Mouse (Mus musculus): ENCODE measurements around the gene Lmntd2. TPM values are rescaled to one million over a fixed set of nuclear protein-coding genes. Genes with fewer than 3 reads are reported as not detected.

Gene Lmntd2
- polyA plus RNA-seq, 1 experiment from 2014 or later, result 2.5 TPM

DNA sequence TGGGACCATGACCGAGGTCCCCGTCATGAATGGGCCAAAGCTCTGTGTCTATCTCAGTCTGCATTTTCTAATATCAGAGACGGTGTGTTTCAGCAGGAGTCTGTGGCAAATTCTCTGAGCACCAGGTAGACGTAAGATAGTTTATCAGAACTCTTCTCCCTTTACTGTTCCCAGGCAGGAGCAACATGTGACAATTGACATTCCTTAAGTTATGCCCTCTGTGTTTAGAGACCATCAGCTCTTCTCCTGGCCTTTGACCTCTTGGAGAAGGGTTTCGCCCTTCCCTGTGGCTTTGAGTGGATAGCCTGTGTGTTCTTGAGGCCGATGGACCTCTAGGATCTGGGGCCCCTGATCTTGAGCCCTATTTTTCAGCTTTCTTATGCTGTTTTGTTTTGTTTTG is 15.8 kb upstream of the Lmntd2 start:
- Histone ChIP-seq H3K27me3 (ENCODE audit: control insufficient read depth, insufficient read depth, low read length) (no peaks in the 10 kb centered on the region), H3K9ac (replicated peaks; ENCODE audit: low read length) (peak overlapping the region; percentile 98), H3K27ac (replicated peaks; ENCODE audit: low read depth, low read length) (no peak overlapping the region), H3K9me3 (replicated peaks; ENCODE audit: control insufficient read depth, low read length) (no peaks in the 10 kb centered on the region), H3K4me3 (ENCODE audit: low read depth, low read length) (peak overlapping the region; percentile 100), H3K4me1 (ENCODE audit: control insufficient read depth, insufficient read depth, low read length) (no peaks in the 10 kb centered on the region), H3K4me2 (ENCODE audit: low read depth, low read length) (peak overlapping the region; percentile 89), H3K36me3 (replicated peaks; ENCODE audit: control insufficient read depth, insufficient read depth, low read depth, low read length) (peaks cover 11% of the 10 kb centered on the region)
- ATAC-seq (replicated peaks; ENCODE audit: insufficient number of reproducible peaks, low FRiP score, low TSS enrichment, low read depth) (no peak), DNase-seq (ENCODE audit: low spot score) (no peak)
- WGBS, result 50% methylated on average over 6 of the region's 6 CpGs

DNA sequence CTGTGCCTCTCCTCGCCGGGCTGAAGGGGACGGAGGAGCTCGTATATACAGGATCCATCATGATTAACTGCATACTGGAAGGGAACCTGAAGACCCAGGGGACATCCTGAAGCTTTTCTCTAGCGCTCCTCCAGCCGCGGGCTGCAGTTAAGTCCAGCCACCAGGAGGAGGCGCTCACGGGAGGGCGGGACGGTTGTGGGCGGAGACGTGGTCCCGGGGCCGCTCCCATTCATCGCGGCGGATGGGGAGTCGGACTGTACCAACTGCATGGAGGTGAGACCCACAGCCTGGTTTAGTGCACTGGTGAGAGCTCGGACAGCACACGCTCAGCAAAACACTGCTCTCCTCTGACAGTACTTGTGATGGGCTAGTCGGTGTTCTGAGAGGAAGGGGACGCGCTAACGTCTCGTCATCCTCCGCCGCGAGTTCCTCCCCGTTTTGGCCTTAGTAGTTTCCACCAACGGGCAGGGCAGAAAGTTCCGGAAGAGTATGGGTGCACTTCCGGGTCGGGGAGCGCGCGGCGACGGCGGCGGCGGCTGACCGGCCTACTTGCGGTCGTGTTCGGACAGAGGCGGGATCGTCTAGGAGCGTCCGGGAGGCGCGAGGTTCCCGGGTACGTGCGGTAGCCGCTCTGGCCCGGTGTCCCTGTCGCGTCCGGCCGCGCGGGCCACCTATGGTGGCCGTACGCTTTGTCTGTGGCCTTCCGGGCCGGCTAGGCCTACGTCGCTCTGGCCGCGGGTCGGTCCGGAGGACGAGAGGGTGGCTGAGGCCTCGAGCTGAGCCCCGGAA is 14.6 kb upstream of the Lmntd2 start, which contains the start of gene Phrf1:
Phrf1 (plus strand) TSS at position 506 of the 789 bp plus-strand sequence.
- no peaks in the 10 kb centered on the region for H3K27me3 ChIP-seq (ENCODE audit: control insufficient read depth, insufficient read depth, low read length)
- H3K36me3 ChIP-seq (replicated peaks; ENCODE audit: control insufficient read depth, insufficient read depth, low read depth, low read length), result peaks cover 9% of the 10 kb centered on the region
- H3K9me3 ChIP-seq (replicated peaks; ENCODE audit: control insufficient read depth, low read length), result no peaks in the 10 kb centered on the region
- DNase-seq (ENCODE audit: low spot score), result peak; percentile 92
- H3K4me1 ChIP-seq (ENCODE audit: control insufficient read depth, insufficient read depth, low read length), result no peaks in the 10 kb centered on the region
- peak within 1 kb of the TSS; percentile 100 for H3K4me3 ChIP-seq (ENCODE audit: low read depth, low read length)
- H3K27ac ChIP-seq (replicated peaks; ENCODE audit: low read depth, low read length), result peak within 1 kb of the TSS; percentile 75
- ATAC-seq (replicated peaks; ENCODE audit: insufficient number of reproducible peaks, low FRiP score, low TSS enrichment, low read depth), result peak; percentile 89
- peak within 1 kb of the TSS; percentile 89 for H3K4me2 ChIP-seq (ENCODE audit: low read depth, low read length)
- peak within 1 kb of the TSS; percentile 98 for H3K9ac ChIP-seq (replicated peaks; ENCODE audit: low read length)
- WGBS, result under 1% methylated on average over 76 of the region's 76 CpGs

DNA sequence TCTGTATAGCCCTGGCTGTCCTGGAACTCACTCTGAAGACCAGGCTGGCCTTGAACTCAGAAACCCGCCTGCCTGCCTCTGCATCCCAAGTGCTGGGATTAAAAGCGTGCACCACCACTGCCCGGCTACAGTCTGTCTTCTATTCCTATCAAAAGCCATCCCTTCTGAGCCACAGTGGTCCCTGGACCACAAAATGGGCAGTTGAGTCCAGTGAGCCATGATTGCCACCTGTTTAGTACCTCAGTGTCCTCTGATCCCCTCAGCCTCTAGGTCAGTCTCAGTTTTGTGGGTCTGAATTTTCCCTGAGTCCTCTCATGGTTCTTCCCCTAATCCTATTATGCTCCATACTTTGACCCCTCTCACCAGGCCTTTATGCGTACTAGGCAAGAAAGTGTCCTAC is 13.9 kb upstream of the Lmntd2 start:
- no peaks in the 10 kb centered on the region for H3K27me3 ChIP-seq (ENCODE audit: control insufficient read depth, insufficient read depth, low read length)
- H3K27ac ChIP-seq (replicated peaks; ENCODE audit: low read depth, low read length), result no peak overlapping the region
- peaks cover 7% of the 10 kb centered on the region for H3K36me3 ChIP-seq (replicated peaks; ENCODE audit: control insufficient read depth, insufficient read depth, low read depth, low read length)
- no peaks in the 10 kb centered on the region for H3K9me3 ChIP-seq (replicated peaks; ENCODE audit: control insufficient read depth, low read length)
- H3K4me1 ChIP-seq (ENCODE audit: control insufficient read depth, insufficient read depth, low read length), result no peaks in the 10 kb centered on the region
- no peak overlapping the region for H3K9ac ChIP-seq (replicated peaks; ENCODE audit: low read length)
- H3K4me2 ChIP-seq (ENCODE audit: low read depth, low read length), result no peak overlapping the region
- no peak for DNase-seq (ENCODE audit: low spot score)
- WGBS, result 72% methylated on average over 4 of the region's 4 CpGs
- ATAC-seq (replicated peaks; ENCODE audit: insufficient number of reproducible peaks, low FRiP score, low TSS enrichment, low read depth), result no peak
- no peak overlapping the region for H3K4me3 ChIP-seq (ENCODE audit: low read depth, low read length)

DNA sequence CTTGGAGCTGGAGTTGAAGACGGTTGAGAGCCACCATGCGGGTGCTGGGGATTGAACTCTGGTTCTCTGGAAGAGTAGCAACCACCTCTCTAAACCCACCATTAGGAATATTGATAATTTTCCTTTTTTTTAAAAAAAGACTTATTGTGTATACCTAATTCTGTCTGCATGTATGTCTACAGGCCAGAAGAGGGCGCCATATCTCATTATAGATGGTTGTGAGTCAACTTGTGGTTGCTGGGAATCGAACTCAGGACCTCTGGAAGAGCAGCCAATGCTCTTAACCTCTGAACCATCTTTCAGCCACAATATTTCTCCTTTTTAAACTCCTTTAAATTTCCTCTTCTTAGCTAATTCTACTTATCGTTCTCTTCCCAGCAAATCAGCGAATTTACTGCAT is 12.7 kb upstream of the Lmntd2 start:
- H3K27me3 ChIP-seq (ENCODE audit: control insufficient read depth, insufficient read depth, low read length), result no peaks in the 10 kb centered on the region
- WGBS, result 79% methylated on average over 6 of the region's 6 CpGs
- no peaks in the 10 kb centered on the region; the same call in 1 of the 2 replicates for H3K36me3 ChIP-seq (replicated peaks; ENCODE audit: control insufficient read depth, insufficient read depth, low read depth, low read length)
- H3K4me1 ChIP-seq (ENCODE audit: control insufficient read depth, insufficient read depth, low read length), result peaks cover 6% of the 10 kb centered on the region; the same call in 1 of the 2 replicates
- H3K27ac ChIP-seq (replicated peaks; ENCODE audit: low read depth, low read length), result no peak overlapping the region
- no peaks in the 10 kb centered on the region for H3K9me3 ChIP-seq (replicated peaks; ENCODE audit: control insufficient read depth, low read length)
- no peak overlapping the region for H3K9ac ChIP-seq (replicated peaks; ENCODE audit: low read length)
- ATAC-seq (replicated peaks; ENCODE audit: insufficient number of reproducible peaks, low FRiP score, low TSS enrichment, low read depth) (no peak), DNase-seq (ENCODE audit: low spot score) (no peak)
- no peak overlapping the region for H3K4me3 ChIP-seq (ENCODE audit: low read depth, low read length)
- no peak overlapping the region for H3K4me2 ChIP-seq (ENCODE audit: low read depth, low read length)

DNA sequence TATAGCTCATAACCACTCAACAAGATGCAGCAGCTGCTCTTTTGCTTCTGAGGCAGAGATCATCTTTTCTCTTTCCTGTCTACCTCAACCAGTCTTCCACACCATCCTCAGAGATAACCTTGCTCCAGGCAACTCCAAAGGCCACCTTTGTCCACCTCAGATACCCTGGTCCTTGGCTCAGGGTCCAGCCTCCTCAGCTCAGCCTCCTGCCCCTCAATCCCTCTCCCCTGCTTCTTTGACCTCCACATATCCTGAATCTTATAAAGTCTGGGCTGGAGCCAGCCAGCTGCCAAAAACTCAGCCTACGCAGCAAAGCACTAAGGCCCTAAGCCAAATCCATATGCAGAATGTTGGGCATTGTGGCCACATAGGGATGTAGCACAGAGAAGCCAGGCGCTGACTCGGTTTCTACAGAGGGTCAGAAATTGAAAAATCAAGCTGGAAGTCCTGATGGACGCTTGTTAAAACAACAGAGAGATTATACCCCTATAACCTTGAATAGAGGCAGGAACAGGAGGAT is 8.9 kb upstream of the Lmntd2 start:
- peaks cover 6% of the 10 kb centered on the region; the same call in 1 of the 2 replicates for H3K4me1 ChIP-seq (ENCODE audit: control insufficient read depth, insufficient read depth, low read length)
- H3K27me3 ChIP-seq (ENCODE audit: control insufficient read depth, insufficient read depth, low read length), result no peaks in the 10 kb centered on the region
- ATAC-seq (replicated peaks; ENCODE audit: insufficient number of reproducible peaks, low FRiP score, low TSS enrichment, low read depth) (no peak), DNase-seq (ENCODE audit: low spot score) (no peak)
- 0 out of 2 replicates have a peak overlapping the region, but pooled peaks have one; percentile 59 for H3K27ac ChIP-seq (replicated peaks; ENCODE audit: low read depth, low read length)
- no peak overlapping the region for H3K4me2 ChIP-seq (ENCODE audit: low read depth, low read length)
- no peak overlapping the region; the same call in 1 of the 2 replicates for H3K9ac ChIP-seq (replicated peaks; ENCODE audit: low read length)
- WGBS, result 89% methylated on average over 4 of the region's 4 CpGs
- no peaks in the 10 kb centered on the region for H3K36me3 ChIP-seq (replicated peaks; ENCODE audit: control insufficient read depth, insufficient read depth, low read depth, low read length)
- H3K4me3 ChIP-seq (ENCODE audit: low read depth, low read length), result no peak overlapping the region
- H3K9me3 ChIP-seq (replicated peaks; ENCODE audit: control insufficient read depth, low read length), result no peaks in the 10 kb centered on the region

DNA sequence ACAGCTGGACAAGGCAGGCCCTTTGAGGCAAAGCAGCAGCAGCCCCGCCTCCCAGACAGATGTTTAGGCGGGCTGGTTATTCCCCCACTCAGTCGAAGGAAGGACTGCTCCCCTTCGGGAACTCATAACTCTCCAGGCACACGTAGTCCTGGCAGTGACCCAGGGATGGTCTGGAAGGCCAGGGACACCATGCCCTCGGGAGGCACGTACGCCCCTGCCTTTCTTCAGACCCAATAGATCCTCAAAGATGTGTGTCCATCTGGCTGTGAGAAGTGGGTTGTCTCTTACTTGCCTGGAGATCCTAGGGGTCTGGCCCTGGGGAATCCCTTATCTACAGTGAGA is 8.2 kb upstream of the Lmntd2 start:
- 14% methylated on average over 8 of the region's 8 CpGs for WGBS
- DNase-seq (ENCODE audit: low spot score) (no peak), ATAC-seq (replicated peaks; ENCODE audit: insufficient number of reproducible peaks, low FRiP score, low TSS enrichment, low read depth) (0 out of 2 replicates have a peak, but pooled peaks have one; percentile 1)
- no peaks in the 10 kb centered on the region for H3K36me3 ChIP-seq (replicated peaks; ENCODE audit: control insufficient read depth, insufficient read depth, low read depth, low read length)
- peak overlapping the region; percentile 54 for H3K4me2 ChIP-seq (ENCODE audit: low read depth, low read length)
- no peaks in the 10 kb centered on the region for H3K9me3 ChIP-seq (replicated peaks; ENCODE audit: control insufficient read depth, low read length)
- peak overlapping the region; percentile 59 for H3K27ac ChIP-seq (replicated peaks; ENCODE audit: low read depth, low read length)
- H3K9ac ChIP-seq (replicated peaks; ENCODE audit: low read length), result peak overlapping the region; percentile 54
- H3K4me1 ChIP-seq (ENCODE audit: control insufficient read depth, insufficient read depth, low read length), result peaks cover 6% of the 10 kb centered on the region; the same call in 1 of the 2 replicates
- peak overlapping the region; percentile 22 for H3K4me3 ChIP-seq (ENCODE audit: low read depth, low read length)
- no peaks in the 10 kb centered on the region for H3K27me3 ChIP-seq (ENCODE audit: control insufficient read depth, insufficient read depth, low read length)

DNA sequence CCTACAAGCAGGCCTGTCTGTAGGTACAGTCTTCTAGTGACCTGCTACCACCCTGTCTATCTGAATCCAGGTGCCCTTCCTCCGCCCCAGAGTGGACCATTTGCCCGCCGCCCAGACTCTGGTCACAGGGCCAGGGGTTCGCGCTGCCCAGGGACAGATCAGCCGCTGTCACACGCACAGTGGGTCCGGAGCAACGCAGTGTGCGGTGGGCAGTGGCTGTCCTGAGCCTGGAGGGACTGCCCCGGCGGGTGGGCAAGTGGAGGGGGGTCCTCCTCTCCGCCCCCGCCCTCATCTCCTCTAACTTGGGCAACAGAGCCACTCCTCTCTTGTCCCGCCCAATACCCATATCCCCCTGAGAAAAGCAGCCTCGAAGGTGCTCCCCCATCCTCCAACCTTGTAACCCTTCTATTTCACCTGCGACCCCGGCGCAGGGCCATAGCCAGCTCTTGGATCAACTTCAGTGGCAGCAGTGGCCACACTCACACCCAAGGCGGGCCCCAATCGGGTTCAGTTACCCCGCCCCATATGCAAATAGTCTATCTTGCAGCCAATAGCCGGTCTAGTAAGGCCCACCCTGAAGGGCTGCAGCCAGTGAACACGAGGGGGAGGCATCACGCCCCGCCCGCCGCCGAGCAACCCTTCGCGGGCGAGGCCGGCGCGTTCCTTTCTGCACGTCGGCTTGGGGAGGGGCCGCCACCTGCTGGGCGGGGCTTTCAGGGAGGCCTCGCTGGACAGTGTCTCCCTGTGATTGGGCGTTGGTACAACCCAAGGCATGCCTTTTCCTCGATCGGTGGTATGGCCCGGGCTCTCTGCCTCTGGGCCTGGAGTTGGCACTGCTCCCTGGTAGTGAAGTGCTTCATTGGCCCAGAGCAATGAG is 7.6 kb upstream of the Lmntd2 start:
- H3K27ac ChIP-seq (replicated peaks; ENCODE audit: low read depth, low read length), result peak overlapping the region; percentile 59
- DNase-seq (ENCODE audit: low spot score), result peak; percentile 99
- H3K36me3 ChIP-seq (replicated peaks; ENCODE audit: control insufficient read depth, insufficient read depth, low read depth, low read length), result no peaks in the 10 kb centered on the region
- 3% methylated on average over 44 of the region's 44 CpGs for whole genome bisulfite sequencing
- peak overlapping the region; percentile 88 for H3K4me2 ChIP-seq (ENCODE audit: low read depth, low read length)
- no peaks in the 10 kb centered on the region for H3K27me3 ChIP-seq (ENCODE audit: control insufficient read depth, insufficient read depth, low read length)
- peaks cover 7% of the 10 kb centered on the region; the same call in 1 of the 2 replicates for H3K4me1 ChIP-seq (ENCODE audit: control insufficient read depth, insufficient read depth, low read length)
- no peaks in the 10 kb centered on the region for H3K9me3 ChIP-seq (replicated peaks; ENCODE audit: control insufficient read depth, low read length)
- peak; percentile 96 for ATAC-seq (replicated peaks; ENCODE audit: insufficient number of reproducible peaks, low FRiP score, low TSS enrichment, low read depth)
- H3K4me3 ChIP-seq (ENCODE audit: low read depth, low read length), result peak overlapping the region; percentile 52
- H3K9ac ChIP-seq (replicated peaks; ENCODE audit: low read length), result peak overlapping the region; percentile 54

All from embryonic facial prominence, embryonic 11.5 days (tissue).